Mouse (Mus musculus) limb, embryonic 12.5 days (tissue): Measurements from ENCODE around the gene Ankrd40. TPM values are rescaled to one million over a fixed set of nuclear protein-coding genes. Genes with fewer than 3 reads are reported as not detected.

ENCODE experiments used
- ATAC-seq: fragments of 200-750 bp; cut with Nextera tagmentation; 2 replicates; pipeline ENCODE4 v1.8.0; 2017; ENCODE audit warnings: low read depth, moderate TSS enrichment; ENCODE audit not compliant: insufficient number of reproducible peaks, insufficient read depth, low FRiP score, low TSS enrichment
- H3K27ac ChIP-seq: fragments of 300-500 bp; sonication (generic); 2 replicates; pipeline ENCODE4 v1.5.1; 2016; ENCODE audit warnings: mild to moderate bottlenecking, moderate library complexity
- H3K27me3 ChIP-seq: fragments of 300-500 bp; sonication (generic); 2 replicates; pipeline ENCODE4 v1.6.1; 2016; ENCODE audit warnings: mild to moderate bottlenecking, moderate library complexity
- H3K36me3 ChIP-seq: fragments of 300-500 bp; sonication (generic); 2 replicates; pipeline ENCODE4 v1.6.1; 2016; ENCODE audit warnings: mild to moderate bottlenecking, moderate library complexity
- H3K4me1 ChIP-seq: fragments of 300-500 bp; sonication (generic); replicated peaks from 2 replicates; pipeline ENCODE4 v1.6.1; 2016
- H3K4me2 ChIP-seq: fragments of 300-500 bp; sonication (generic); 2 replicates; pipeline ENCODE4 v1.6.1; 2016; ENCODE audit warnings: mild to moderate bottlenecking, moderate library complexity
- H3K4me3 ChIP-seq: fragments of 300-500 bp; sonication (generic); replicated peaks from 2 replicates; pipeline ENCODE4 v1.5.1; 2016; ENCODE audit warnings: mild to moderate bottlenecking
- H3K9ac ChIP-seq: fragments of 300-500 bp; sonication (generic); replicated peaks from 2 replicates; pipeline ENCODE4 v1.6.1; 2016; ENCODE audit warnings: mild to moderate bottlenecking, moderate library complexity
- H3K9me3 ChIP-seq: fragments of 300-500 bp; sonication (generic); 2 replicates; pipeline ENCODE4 v1.6.1; 2016; ENCODE audit warnings: mild to moderate bottlenecking, moderate library complexity
- WGBS: fragments of 180-500 bp; shearing (Covaris S2); methylation state at CpG from one replicate; pipeline ENCODE4 v1.1.7; 2016; 5-methylcytosine and 5-hydroxymethylcytosine counted together
- polyA plus RNA-seq: library from polyadenylated mRNA; unstranded; fragments of >200 nt; fragmentation: Nextera tagmentation; extraction: Ambion mirVana; gene quantifications from 2 replicates; pipeline ENCODE4 v1.2.1, GENCODE M21; 2016

The Ankrd40 gene
- polyA plus RNA-seq, 1 experiment from 2014 or later, result 35.0 TPM

GRCm38 (mm10) chr11:94389021-94389420 lies 61.2 kb downstream of the Ankrd40 start:
- no peak overlapping the region for H3K4me2 ChIP-seq

GRCm38 (mm10) chr11:94389724-94390396 lies 62.1 kb downstream of the Ankrd40 start:
- H3K27ac ChIP-seq, result no peak overlapping the region
- ATAC-seq, result no peak
- H3K36me3 ChIP-seq, result no peaks in the 10 kb centered on the region
- H3K4me1 ChIP-seq, result peaks cover 27% of the 10 kb centered on the region
- H3K9me3 ChIP-seq, result no peaks in the 10 kb centered on the region
- H3K4me3 ChIP-seq, result no peak overlapping the region
- H3K4me2 ChIP-seq, result no peak overlapping the region
- 80% methylated on average over 6 of the region's 6 CpGs for WGBS
- no peak overlapping the region for H3K9ac ChIP-seq
- peaks cover 28% of the 10 kb centered on the region for H3K27me3 ChIP-seq

More at GRCm38 (mm10) chr11:94389021-94389420, 61.2 kb downstream of the Ankrd40 start:
- H3K27me3 ChIP-seq, result peaks cover 25% of the 10 kb centered on the region
- H3K4me3 ChIP-seq, result no peak overlapping the region
- no peak for ATAC-seq
- no peak overlapping the region for H3K9ac ChIP-seq
- no peaks in the 10 kb centered on the region for H3K36me3 ChIP-seq
- H3K9me3 ChIP-seq, result no peaks in the 10 kb centered on the region
- 83% methylated on average over 4 of the region's 4 CpGs for WGBS
- H3K4me1 ChIP-seq, result peaks cover 27% of the 10 kb centered on the region
- no peak overlapping the region for H3K27ac ChIP-seq

GRCm38 (mm10) chr11:94390825-94391224 lies 63.0 kb downstream of the Ankrd40 start:
- Histone ChIP-seq H3K4me2 (no peak overlapping the region), H3K27ac (no peak overlapping the region), H3K4me1 (peaks cover 25% of the 10 kb centered on the region), H3K36me3 (no peaks in the 10 kb centered on the region), H3K4me3 (no peak overlapping the region), H3K9ac (no peak overlapping the region), H3K27me3 (peaks cover 28% of the 10 kb centered on the region), H3K9me3 (no peaks in the 10 kb centered on the region)
- 93% methylated on average over 6 of the region's 6 CpGs for WGBS
- ATAC-seq, result no peak

Other genes starting within 250 kb of the Ankrd40 start
- 36.8 and 37.1 TPM in 2 replicates for gene Tob1, start 116.5 kb upstream of the Ankrd40 start, polyA plus RNA-seq
- gene Wfikkn2, start 82.0 kb upstream of the Ankrd40 start, polyA plus RNA-seq, result 20.6 and 22.6 TPM in 2 replicates
- gene Gm21885, start 46.1 kb upstream of the Ankrd40 start, polyA plus RNA-seq, result not detected in 2 replicates
- 143 and 148 TPM in 2 replicates for gene Luc7l3, start 6.0 kb upstream of the Ankrd40 start, polyA plus RNA-seq
- gene Abcc3, start 65.0 kb downstream of the Ankrd40 start, polyA plus RNA-seq, result 0.63 and 0.84 TPM in 2 replicates
- 25.5 and 26.9 TPM in 2 replicates for gene Cacna1g, start 146.2 kb downstream of the Ankrd40 start, polyA plus RNA-seq
- 0.20 and 0.40 TPM in 2 replicates for gene Spata20, start 158.2 kb downstream of the Ankrd40 start, polyA plus RNA-seq
- 2.8 and 4.1 TPM in 2 replicates for gene Epn3, start 172.0 kb downstream of the Ankrd40 start, polyA plus RNA-seq
- 5.1 and 7.0 TPM in 2 replicates for gene Mycbpap, start 193.7 kb downstream of the Ankrd40 start, polyA plus RNA-seq
- gene Rsad1, start 221.3 kb downstream of the Ankrd40 start, polyA plus RNA-seq, result 4.1 and 5.7 TPM in 2 replicates
- 3.6 and 5.3 TPM in 2 replicates for gene Chad, start 237.0 kb downstream of the Ankrd40 start, polyA plus RNA-seq